Mouse (Mus musculus) limb, embryonic 14.5 days (tissue): ENCODE measurements at regions not wholly inside any gene's neighbourhood (a gene's known extent, or its start where the extent isn't known, plus 50 kb on each side); places are given as distances from the start of the nearest gene placed in this dataset.

Experiments used
- ATAC-seq: fragments of 200-750 bp; cut with Nextera tagmentation; 2 replicates; pipeline ENCODE4 v1.8.0; 2017; ENCODE audit warnings: low read depth, moderate number of reproducible peaks, moderate TSS enrichment; ENCODE audit not compliant: low FRiP score
- DNase-seq: peaks from one replicate; pipeline ENCODE4 v3.0.0-alpha.2; 2015; ENCODE audit warnings: low spot score
- H3K27ac ChIP-seq: fragments of 300-500 bp; sonication (generic); replicated peaks from 2 replicates; pipeline ENCODE4 v1.5.1; 2014; ENCODE audit warnings: low read depth, mild to moderate bottlenecking, low read length, moderate library complexity, mixed read lengths
- H3K27me3 ChIP-seq: fragments of 300-500 bp; sonication (generic); 2 replicates; pipeline ENCODE4 v1.6.1; 2014; ENCODE audit warnings: low read length, mixed read lengths; ENCODE audit not compliant: control insufficient read depth, insufficient read depth
- H3K36me3 ChIP-seq: fragments of 300-500 bp; sonication (generic); 2 replicates; pipeline ENCODE4 v1.6.1; 2014; ENCODE audit warnings: mild to moderate bottlenecking, low read length, moderate library complexity, mixed read lengths; ENCODE audit not compliant: control insufficient read depth, insufficient read depth
- H3K4me1 ChIP-seq: fragments of 300-500 bp; sonication (generic); 2 replicates; pipeline ENCODE4 v1.6.1; 2014; ENCODE audit warnings: antibody characterized with exemption, low read length, mixed read lengths; ENCODE audit not compliant: control insufficient read depth, insufficient read depth
- H3K4me2 ChIP-seq: fragments of 300-500 bp; sonication (generic); replicated peaks from 2 replicates; pipeline ENCODE4 v1.6.1; 2014; ENCODE audit warnings: low read depth, mild to moderate bottlenecking, low read length, moderate library complexity; ENCODE audit not compliant: severe bottlenecking
- H3K4me3 ChIP-seq: fragments of 300-500 bp; sonication (generic); replicated peaks from 2 replicates; pipeline ENCODE4 v1.5.1; 2014; ENCODE audit warnings: low read length
- H3K9ac ChIP-seq: fragments of 300-500 bp; sonication (generic); 2 replicates; pipeline ENCODE4 v1.6.1; 2014; ENCODE audit warnings: mild to moderate bottlenecking, low read depth, low read length, moderate library complexity; ENCODE audit not compliant: severe bottlenecking
- H3K9me3 ChIP-seq: fragments of 300-500 bp; sonication (generic); 2 replicates; pipeline ENCODE4 v1.6.1; 2016; ENCODE audit warnings: low read length; ENCODE audit not compliant: control insufficient read depth
- POLR2A ChIP-seq: fragments of 200-500 bp; IDR thresholded peaks from 2 replicates; pipeline ENCODE4 v1.8.0; 2012; ENCODE audit warnings: inconsistent platforms, mild to moderate bottlenecking, moderate library complexity, borderline replicate concordance; ENCODE audit not compliant: insufficient read depth, insufficient read length; ENCODE audit errors: extremely low read depth
- WGBS: fragments of 180-500 bp; shearing (Covaris S2); extraction: QIAGEN DNeasy Blood & Tissue Kit; methylation state at CpG from one replicate; pipeline ENCODE4 v1.1.7; 2014; 5-methylcytosine and 5-hydroxymethylcytosine counted together

- 62% methylated on average over 2 of the region's 2 CpGs for WGBS
- Histone ChIP-seq H3K27me3 (no peaks in the 10 kb centered on the region), H3K4me3 (no peak overlapping the region), H3K27ac (no peak overlapping the region), H3K4me2 (no peak overlapping the region), H3K9me3 (no peaks in the 10 kb centered on the region), H3K36me3 (no peaks in the 10 kb centered on the region), H3K4me1 (no peaks in the 10 kb centered on the region), H3K9ac (no peak overlapping the region)
- TF ChIP-seq POLR2A = no peak
- ATAC-seq (no peak), DNase-seq (no peak)
Measured at GRCm38 (mm10) chr9:30131626-30132025, 168.7 kb upstream of the Ntm start.

GRCm38 (mm10) chr9:30134303-30134702 lies 171.4 kb upstream of the Ntm start:
- 55% methylated on average over 3 of the region's 3 CpGs for WGBS
- Histone ChIP-seq H3K27ac (no peak overlapping the region), H3K4me3 (no peak overlapping the region), H3K36me3 (no peaks in the 10 kb centered on the region), H3K9me3 (no peaks in the 10 kb centered on the region), H3K4me1 (peaks cover 6% of the 10 kb centered on the region; the same call in 1 of the 2 replicates), H3K4me2 (no peak overlapping the region), H3K9ac (no peak overlapping the region), H3K27me3 (no peaks in the 10 kb centered on the region)
- no peak for TF ChIP-seq POLR2A
- ATAC-seq (no peak), DNase-seq (peak; percentile 32)

- Histone ChIP-seq H3K4me2 (peak overlapping the region; percentile 31), H3K9me3 (no peaks in the 10 kb centered on the region), H3K27ac (no peak overlapping the region), H3K9ac (no peak overlapping the region), H3K4me1 (peaks cover 9% of the 10 kb centered on the region), H3K27me3 (no peaks in the 10 kb centered on the region), H3K4me3 (no peak overlapping the region), H3K36me3 (no peaks in the 10 kb centered on the region)
- TF ChIP-seq POLR2A = no peak
- DNase-seq = peak; percentile 85
- WGBS = 21% methylated on average over 14 of the region's 14 CpGs
- peak; percentile 70 for ATAC-seq
Measured at GRCm38 (mm10) chr9:30137611-30138287, 174.8 kb upstream of the Ntm start.

- ATAC-seq (peak; percentile 78), DNase-seq (peak; percentile 84)
- Histone ChIP-seq H3K27me3 (no peaks in the 10 kb centered on the region), H3K27ac (no peak overlapping the region), H3K4me2 (no peak overlapping the region), H3K9me3 (no peaks in the 10 kb centered on the region), H3K36me3 (no peaks in the 10 kb centered on the region), H3K4me3 (no peak overlapping the region), H3K4me1 (peaks cover 9% of the 10 kb centered on the region), H3K9ac (no peak overlapping the region)
- TF ChIP-seq POLR2A = no peak
- 24% methylated on average over 3 of the region's 3 CpGs for WGBS
Measured at GRCm38 (mm10) chr9:30140188-30140587, 177.2 kb upstream of the Ntm start.

GRCm38 (mm10) chr9:30141186-30141585 lies 178.2 kb upstream of the Ntm start:
- Histone ChIP-seq H3K9me3 (no peaks in the 10 kb centered on the region), H3K27me3 (no peaks in the 10 kb centered on the region), H3K4me1 (peaks cover 9% of the 10 kb centered on the region), H3K9ac (no peak overlapping the region), H3K4me3 (no peak overlapping the region), H3K36me3 (no peaks in the 10 kb centered on the region), H3K4me2 (no peak overlapping the region), H3K27ac (no peak overlapping the region)
- no peak for TF ChIP-seq POLR2A
- 92% methylated on average over 3 of the region's 3 CpGs for WGBS
- DNase-seq (no peak), ATAC-seq (no peak)

GRCm38 (mm10) chr9:30142806-30143458 lies 180.0 kb upstream of the Ntm start:
- no peak for ATAC-seq

More at GRCm38 (mm10) chr9:30142806-30143458, 180.0 kb upstream of the Ntm start:
- Histone ChIP-seq H3K4me3 (no peak overlapping the region), H3K36me3 (no peaks in the 10 kb centered on the region), H3K27ac (no peak overlapping the region), H3K9me3 (no peaks in the 10 kb centered on the region), H3K4me2 (no peak overlapping the region), H3K9ac (no peak overlapping the region), H3K27me3 (no peaks in the 10 kb centered on the region), H3K4me1 (peaks cover 3% of the 10 kb centered on the region)
- WGBS = 81% methylated on average over 10 of the region's 10 CpGs
- DNase-seq = no peak
- no peak for TF ChIP-seq POLR2A
